Mouse (Mus musculus) cerebellum, adult 2 months (tissue): ENCODE measurements around the gene Abcb4.

Source experiments
- CTCF ChIP-seq: fragments of 200-500 bp; IDR thresholded peaks from 2 replicates; pipeline ENCODE4 v1.5.1; 2011; ENCODE audit warnings: low read depth, mild to moderate bottlenecking, control low read depth, low read length, moderate library complexity, borderline replicate concordance; ENCODE audit not compliant: insufficient read depth
- POLR2A ChIP-seq: fragments of 200-500 bp; IDR thresholded peaks from 2 replicates; pipeline ENCODE4 v1.6.1; 2011; ENCODE audit warnings: low read length, control low read depth, borderline replicate concordance; ENCODE audit not compliant: insufficient read depth

GRCm38 (mm10) chr5:8898246-8898645, 4.7 kb downstream of the Abcb4 start:
- no peak for TF ChIP-seq POLR2A
- no peak for TF ChIP-seq CTCF
